Mouse (Mus musculus): ENCODE data around the gene Arhgef18.

GRCm38 (mm10) chr8:3400509-3400908, 7.7 kb downstream of the Arhgef18 start:
- no peak for TF ChIP-seq POLR2A (IDR thresholded peaks at IDR 0.05; ENCODE audit: borderline replicate concordance, control insufficient read depth, low read depth, low read length)
- no peak for TF ChIP-seq CTCF (IDR thresholded peaks at IDR 0.05; ENCODE audit: control insufficient read depth, insufficient read depth, low read length)
